Mouse (Mus musculus): ENCODE measurements around the gene Cox6b2. TPM values are rescaled to one million over a fixed set of nuclear protein-coding genes. Genes with fewer than 3 reads are reported as not detected.

Gene Cox6b2
- total RNA-seq, 4 experiments from 2014 or later = 1.8 to 3.8 (median 2.8) TPM

DNA sequence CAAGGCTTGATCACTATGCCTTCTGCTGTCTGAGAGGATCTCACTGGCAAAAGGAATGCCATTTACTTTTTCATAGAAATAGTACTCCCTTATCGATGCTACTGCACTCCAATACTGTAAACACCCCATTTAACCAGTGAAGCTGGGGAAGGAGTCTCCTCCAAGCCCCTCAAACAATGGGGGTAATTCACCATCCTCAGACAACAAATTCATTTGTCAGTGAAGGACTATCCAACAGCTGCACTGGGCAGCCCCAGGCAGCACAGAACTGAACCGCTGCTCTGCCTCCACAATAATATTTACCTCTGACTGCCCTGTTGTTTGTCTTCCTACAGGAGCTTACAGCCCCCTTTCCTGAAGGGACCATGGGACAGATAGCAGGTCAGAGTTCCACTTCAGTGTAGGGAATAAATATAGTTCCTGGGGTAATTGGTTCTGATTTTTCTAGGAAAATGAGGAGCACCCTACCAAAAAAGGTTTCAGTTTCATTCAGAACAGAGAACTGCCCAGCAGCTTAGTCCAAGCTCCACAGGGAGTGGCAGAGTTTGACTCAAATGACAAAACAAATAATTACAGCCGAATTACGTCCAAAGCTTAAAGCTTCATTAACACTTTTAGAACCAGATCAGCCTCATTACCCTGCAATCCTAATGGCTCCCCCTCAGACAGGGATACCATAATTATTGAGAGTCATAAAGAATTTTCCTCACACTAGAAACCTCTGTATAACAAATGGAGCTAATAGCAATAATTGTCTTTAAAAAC is 12.2 kb upstream of the Cox6b2 start:
- no peak for DNase-seq (ENCODE audit: low spot score)

DNA sequence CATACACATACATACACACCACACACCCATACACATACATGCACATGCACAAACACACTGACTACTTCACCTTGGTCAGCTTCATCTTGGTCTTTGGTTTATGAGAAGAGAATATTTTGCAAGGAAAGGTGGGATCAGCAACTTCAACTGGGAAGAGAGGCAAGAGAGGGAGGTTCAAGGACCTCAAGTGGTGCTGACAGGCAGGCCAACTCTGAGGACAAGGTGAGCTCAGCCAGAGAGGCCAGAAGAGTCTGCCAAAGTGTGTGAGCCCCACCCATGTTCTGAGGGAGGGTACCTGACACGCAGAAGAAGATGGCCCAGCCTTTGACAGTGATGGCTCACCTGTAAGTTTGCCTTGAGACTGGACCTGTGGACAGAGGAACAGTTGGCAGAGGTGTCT is 6.8 kb upstream of the Cox6b2 start:
- DNase-seq (ENCODE audit: low spot score) = no peak

DNA sequence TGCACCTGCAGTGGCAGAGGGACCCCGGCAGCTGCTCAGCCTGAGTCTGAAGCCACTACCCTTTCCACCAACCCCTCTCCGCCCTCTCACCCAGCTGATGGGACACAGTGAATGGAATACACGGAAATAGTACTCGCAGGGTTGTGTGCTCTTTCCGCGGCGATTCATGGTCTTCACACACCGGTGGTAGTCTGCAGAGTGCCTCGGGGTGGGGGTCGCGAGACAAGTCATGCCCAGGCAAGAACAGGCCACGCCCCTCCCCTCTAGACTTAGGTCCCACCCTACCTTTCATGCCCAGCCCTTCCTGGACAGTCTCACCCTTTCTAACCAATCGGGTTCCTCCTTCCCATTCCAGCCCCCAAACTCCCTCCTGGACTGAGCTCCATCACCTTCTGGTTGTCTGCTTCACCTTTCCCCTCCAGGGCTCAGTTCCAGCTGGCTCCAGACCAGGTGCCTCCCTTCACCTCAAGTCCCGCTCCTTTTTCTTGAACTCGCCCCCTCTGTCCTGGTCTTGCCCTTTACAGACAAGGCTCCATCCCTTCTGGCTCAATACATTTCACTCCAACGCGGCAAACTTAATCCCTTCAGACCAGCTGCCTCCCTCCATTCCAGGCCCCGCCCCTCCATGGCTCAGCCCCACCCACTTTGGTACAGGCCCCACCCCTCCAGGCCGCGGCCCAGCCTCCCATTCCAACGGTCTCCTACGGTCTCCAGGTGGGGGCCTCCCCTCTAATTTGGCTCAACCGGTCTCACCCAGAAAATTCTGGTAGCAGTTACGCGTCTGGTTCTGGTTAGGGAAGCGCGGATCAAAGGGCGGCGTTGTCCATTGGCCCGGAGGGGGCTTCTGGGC is 698 bp downstream of the Cox6b2 start:
- DNase-seq (ENCODE audit: low spot score) = no peak

DNA sequence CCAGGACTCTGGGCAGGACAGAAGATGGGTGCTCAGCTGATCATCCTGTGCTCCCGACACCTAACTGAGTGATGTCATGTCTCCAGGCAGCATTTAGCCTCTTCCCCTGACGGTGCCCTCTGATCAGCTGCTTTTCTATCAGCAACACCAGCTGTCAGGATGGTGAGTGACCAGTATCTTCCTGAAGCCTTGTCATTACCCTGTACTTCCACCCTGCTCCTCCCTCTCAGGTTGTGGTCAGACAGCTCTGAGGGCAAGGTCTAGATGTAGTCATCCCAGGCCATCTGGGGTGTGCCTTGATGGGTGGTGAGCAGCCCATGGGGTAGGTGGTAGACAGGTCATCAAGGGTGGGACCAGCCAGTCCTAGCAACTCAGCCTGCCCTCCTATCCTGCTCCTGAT is 3.7 kb downstream of the Cox6b2 start:
- no peak for DNase-seq (ENCODE audit: low spot score)

DNA sequence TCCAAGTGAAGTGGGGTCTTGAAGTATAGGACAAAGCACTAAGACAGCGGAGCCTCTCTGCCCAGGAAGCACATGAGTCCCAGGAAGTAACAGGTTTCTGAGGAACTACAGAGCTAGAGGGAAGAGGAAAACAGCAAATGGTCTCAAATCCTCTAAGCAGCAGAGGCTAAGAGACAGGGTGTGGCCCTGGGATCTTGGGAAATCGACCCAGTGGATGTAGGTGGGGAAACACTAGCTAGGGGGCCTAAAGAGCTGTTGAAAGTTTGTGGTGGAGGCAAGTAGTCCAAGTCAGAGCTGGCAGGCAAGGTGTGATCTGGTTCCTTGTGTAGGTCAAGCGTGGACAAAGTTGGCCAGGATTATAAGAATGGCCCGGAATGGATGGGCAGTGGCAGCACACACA is 4.6 kb downstream of the Cox6b2 start:
- DNase-seq (ENCODE audit: low spot score) = no peak

DNA sequence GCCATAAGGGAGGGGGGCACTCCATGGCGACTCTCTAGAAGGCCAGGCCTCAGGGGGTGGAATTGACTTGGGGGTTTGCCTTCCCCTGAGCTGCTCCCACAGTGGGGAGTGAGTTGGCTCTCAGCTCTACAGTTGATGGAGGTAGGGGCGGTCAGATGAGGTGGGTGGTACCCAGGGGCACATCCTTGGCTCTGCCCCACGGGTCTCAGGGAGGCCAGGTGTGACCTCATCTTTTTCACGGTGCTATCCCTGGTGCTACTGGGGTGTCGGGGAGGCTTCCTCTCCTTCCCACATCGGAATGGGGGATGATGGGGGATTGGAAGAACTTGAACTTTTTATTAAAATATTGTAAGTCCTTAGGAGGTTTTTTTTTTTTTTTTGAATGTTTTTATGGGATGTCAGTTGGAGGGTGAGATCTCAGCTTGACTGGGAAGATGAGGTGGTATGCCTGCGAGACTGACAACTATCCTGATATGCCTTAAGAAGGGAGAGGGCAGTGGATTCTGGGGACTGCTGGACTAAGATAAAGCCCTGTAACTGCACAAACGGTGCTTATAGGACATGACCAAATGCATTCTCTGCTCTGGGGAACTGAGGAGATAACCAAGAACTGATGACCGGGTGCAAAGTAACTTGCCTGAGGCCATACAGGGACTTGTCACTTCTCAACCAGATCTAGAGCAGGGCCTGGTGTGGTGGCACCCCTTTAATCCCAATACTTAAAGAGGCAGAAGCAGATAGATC is 5.6 kb downstream of the Cox6b2 start:
- DNase-seq (ENCODE audit: low spot score) = no peak

DNA sequence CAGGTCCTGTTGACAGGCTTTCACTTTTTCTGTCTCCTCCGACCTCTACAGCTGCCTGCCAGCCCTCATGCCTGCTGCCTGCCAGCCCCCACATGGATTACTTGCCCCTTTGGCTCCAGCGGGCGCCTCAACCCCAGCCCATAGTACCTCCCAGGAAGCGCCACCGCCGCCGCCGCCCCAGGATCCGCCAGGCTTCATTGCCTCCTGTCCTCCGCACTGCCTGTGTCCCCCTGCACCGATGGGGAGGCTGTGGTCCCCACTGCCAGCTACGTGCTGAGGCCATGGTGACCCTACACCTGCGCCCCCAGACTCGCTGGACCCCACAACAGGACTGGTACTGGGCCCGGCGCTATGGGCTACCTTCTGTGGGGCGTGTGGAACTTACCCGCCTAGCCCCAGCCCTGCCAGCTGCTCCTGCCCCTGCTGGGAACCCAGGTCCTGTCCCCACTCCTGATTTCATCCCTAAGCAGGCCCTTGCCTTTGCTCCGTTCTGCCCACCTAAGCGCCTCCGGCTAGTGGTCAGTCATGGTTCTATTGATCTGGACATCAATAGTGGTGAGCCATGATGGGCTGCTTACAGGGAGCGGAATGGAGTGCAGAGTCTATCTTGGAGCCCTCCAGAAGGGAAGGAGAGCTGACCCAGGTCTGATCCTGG is 6.4 kb downstream of the Cox6b2 start:
- no peak for DNase-seq (ENCODE audit: low spot score)

DNA sequence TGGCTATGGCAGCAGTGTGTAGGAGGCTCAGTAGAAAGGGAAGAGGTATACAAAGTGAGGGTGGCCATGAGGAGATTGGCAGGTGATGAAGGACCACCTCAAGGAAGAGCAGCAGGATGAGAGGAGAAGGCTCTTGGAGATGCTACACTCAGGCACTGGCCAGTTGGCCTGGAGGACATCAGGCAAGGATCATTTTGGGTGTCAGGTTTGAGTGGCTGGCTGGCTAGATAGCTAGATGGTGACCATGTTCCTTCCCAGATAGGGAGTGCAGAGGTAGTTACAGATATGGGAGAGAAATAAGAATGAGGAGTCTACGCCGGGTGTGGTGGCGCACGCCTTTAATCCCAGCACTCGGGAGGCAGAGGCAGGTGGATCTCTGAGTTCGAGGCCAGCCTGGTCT is 8.0 kb downstream of the Cox6b2 start:
- DNase-seq (ENCODE audit: low spot score) = no peak

DNA sequence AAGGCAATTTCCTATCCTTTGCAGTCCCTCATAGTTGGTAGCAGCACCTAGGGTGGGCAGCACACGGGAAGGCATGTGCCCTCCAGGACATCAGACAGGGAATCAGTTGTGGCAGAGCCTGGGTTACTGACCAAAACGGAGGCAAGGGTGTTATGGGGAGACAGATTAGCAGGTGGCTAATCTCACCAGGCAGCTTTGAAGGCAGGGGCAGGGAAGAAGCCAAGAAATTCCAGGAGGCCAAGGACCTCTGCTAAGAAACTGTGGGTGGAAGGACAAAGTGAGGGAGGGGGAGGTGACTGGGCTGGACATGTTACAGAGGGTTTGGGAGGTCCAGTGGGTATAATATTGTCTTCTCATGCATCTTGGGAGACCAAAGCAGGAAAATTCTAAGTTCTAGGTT is 9.5 kb downstream of the Cox6b2 start:
- DNase-seq (ENCODE audit: low spot score) = no peak

DNA sequence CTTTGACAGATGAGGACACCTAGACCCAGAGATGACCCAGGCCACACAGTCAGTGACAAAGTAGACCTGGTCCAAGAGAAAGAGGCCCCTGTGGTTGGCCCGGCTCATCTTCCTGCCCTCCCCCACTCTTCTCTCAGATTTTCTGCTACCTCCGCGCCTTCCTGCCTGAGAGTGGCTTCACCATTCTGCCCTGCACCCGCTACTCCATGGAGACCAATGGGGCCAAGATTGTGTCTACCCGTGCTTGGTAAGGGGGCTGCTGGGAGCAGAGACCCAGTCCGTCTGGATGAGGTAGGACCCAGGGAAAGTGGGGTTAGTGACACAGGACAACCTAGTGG is 10.4 kb downstream of the Cox6b2 start:
- no peak for DNase-seq (ENCODE audit: low spot score)

DNA sequence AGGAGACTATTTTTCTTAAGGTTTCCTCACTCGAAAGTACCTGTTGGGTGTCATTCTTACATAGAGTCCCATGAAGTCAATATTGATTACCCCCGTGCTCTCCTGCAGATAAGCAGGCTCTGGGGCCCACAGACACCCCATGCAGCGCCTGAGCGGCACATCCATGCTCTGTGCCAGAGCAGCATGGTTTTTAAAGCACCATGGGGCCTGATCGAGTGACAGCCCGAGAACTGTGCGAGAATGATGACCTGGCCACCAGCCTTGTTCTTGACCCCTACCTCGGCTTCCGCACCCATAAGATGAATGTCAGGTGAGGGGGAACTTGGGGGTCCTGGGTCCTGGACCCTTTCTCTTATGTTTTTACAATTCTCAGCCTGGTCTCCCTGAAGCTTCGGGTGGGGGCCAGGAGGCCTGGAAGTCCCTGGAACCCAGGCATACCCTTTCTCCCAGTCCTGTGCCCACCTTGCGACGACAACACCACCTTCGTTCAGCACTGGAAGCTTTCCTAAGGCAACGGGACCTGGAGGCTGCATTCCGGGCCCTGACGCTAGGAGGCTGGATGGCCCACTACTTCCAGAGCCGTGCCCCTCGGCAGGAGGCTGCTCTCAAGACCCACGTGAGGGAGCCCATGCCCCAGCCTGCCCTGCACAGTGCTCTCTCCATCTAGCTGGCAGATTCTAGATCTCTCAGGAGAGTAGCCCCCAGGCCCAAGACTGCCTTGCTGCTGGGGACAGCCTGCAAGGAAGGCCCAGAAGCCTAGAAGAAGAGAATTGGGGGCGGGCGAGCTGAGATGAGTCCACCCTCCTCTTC is 11.0 kb downstream of the Cox6b2 start:
- no peak for DNase-seq (ENCODE audit: low spot score)

DNA sequence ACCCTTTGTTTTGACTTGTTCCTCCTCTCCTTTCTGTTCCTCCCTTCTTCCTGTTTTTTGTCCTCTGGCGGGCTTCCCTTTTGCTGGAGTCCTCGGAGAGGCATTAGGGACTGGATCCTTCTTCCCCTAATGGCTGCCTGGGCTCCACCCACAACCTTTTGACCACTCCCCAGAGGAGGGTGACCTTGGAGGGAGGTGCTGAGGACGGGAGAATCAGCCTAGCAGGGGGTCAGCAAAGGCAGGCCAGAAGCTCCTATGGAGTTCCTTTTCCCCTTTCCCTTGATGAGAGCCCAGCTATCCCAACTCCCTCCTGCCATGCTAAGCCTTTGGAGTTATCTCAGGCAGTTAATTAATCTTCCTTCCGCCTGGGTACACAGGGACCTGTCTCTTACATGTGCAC is 11.7 kb downstream of the Cox6b2 start:
- DNase-seq (ENCODE audit: low spot score) = peak; percentile 60

DNA sequence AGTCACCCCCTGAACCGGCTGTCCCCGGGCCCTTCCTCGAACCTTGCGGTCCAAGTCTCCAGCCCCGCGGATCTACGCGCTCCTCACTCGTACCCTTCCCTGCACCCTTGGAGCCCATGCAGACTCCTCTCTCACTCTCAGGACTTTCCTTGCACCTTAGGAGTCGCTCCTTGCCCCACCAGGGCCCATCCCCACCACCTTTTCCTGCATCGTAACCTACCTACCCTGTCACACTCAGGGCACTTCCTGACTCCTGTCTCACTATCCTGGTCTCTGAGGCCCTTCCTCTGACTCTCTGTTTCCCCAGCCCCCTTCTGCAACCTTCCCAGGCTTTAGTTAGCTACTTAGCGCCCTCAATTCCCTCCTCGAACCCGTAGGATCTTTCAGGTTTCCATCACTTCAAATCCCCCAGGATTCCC is 12.6 kb downstream of the Cox6b2 start:
- DNase-seq (ENCODE audit: low spot score) = no peak

DNA sequence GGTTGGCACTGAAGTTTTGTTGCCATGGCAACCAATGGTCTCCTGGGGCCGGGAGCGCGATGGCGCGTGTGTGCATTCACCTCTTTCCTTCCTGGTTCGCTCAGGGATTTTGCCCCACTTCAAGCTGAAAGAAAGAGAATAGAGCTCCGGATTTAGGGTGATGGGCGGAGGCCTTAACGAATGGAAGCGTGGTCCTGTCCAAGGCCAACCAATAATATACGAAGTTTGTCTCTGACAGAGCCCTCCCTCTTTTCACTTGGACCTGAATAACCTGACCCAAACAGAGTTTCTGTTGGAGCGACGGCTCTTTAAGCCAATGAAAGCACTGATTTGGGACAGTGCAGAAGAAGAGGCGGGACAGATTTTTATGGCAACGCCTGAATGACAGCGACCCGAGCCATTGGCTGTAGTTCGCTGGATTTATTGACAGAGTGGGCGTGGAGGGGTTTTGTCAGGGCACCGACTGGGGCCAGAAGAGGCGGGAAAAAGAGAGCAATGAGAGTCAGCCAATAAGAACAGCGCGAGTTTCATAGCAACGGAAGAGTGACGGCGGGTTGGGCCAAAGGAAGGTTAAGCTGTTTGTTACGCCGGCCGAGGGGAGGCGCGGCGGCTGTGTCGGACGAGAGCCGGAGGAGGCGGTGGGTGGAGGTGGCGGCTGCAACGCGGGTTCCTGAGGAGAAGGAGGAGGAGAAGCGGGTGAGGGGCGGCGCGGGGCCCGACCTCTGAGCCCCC is 13.2 kb downstream of the Cox6b2 start, which contains the start of gene Kmt5c:
TSS of gene Kmt5c (plus strand) at position 572 of the 732 bp plus-strand sequence.
- DNase-seq (ENCODE audit: low spot score) = peak; percentile 100

DNA sequence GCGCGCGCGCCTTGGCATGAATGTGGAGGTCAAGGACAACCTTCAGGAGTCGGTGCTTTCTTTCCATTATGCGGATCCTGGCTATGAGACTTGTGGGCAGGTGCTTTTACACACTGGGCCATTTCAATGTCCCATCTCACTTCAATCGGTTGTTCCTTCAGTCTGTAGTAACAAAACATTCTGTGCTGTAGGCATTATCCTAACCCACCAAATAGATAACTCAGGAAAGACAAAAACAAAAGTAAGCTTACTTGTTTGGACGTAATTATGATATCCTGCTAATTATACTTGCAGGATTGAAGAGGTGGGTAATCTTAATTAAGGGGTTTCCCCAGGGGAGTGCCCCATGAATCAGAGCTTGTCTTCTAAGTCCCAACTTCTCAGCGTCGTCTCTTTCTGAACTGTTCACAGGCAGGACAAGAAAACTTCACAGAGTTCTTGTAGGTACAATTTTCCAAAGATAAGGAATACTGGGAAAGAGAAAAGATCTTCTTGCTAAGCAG is 13.8 kb downstream of the Cox6b2 start:
- no peak for DNase-seq (ENCODE audit: low spot score)

DNA sequence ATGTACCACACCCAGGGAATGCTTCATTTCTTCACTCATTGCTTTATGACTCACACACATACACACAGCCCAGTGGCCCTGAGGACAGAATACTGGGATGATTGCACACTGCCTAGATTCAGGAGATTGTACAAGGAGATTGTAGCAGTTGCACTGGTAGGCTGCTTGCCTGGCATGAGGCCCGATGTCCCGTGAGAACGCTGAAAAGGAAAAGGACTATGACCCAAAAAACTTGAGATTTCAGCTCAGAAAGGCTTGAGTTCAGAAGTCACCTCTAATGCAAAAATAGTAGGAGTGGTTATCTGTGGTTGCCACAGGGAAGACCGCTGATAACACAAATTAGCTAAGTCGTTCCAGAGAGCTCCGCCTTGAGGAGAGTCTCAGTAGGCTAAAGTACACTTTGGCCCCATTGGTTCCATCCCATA is 19.9 kb downstream of the Cox6b2 start:
- no peak for DNase-seq (ENCODE audit: low spot score)

DNA sequence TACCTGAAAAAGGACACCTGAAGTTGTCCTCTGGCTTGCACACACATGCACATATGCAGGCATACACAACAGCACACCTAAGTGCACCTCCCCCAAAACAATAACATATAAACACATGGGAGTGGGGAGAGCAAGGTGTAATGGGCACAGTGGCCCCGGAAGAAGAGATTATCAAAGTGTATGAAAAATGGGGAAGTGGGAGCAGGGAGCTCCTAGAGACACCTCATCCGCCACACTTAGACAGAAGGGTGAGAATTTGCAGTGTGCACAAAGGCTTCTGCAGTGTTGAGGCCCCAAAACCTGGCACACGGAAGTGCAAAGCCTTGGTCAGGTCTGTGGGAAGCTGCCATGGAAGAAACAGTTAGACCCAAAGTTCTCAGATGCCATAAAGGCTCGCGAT is 21.8 kb downstream of the Cox6b2 start:
- no peak for DNase-seq (ENCODE audit: low spot score)

DNA sequence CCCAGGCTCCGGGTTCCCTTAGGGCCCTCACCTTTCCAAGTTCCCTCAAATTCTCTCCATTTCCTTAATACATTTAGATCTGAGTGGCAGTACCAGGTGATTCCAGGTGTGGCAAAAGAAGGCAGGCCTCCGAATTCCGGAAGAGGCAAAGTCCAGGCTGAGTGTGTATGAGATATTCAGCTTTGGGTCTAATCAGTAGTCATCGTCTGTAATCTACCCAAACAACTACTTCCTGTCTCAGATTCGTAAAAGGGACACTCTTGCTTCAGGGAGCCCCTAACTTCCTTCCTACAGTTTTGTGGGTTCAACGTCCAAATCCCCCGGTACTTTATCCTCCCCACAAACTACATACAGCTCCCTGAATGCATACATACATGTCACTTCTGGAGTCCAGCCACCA is 27.7 kb downstream of the Cox6b2 start, which contains the start of gene Tmem150b:
TSS of gene Tmem150b (minus strand) at position 81 of the 400 bp plus-strand sequence.
- no peak for DNase-seq (ENCODE audit: low spot score)

DNA sequence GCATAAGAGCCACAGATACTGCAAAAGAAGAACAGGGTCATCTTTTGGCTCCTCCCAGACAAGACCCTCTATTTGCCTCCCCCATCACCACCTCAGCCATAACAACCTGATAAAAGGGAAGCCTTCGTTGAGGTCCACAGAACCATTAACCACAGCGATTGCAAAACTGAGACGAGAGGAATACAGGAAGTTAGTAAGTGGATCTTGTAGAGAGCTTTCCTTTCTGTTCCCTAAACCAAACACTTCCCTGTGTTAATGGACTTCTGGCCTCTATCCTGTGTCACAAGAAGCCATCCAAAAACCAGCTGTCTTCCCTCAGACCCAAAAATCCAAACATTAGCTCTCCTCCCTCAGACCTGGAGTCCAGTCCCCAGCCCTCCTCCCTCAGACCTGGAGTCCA is 28.5 kb downstream of the Cox6b2 start:
- peak; percentile 20 for DNase-seq (ENCODE audit: low spot score)

DNA sequence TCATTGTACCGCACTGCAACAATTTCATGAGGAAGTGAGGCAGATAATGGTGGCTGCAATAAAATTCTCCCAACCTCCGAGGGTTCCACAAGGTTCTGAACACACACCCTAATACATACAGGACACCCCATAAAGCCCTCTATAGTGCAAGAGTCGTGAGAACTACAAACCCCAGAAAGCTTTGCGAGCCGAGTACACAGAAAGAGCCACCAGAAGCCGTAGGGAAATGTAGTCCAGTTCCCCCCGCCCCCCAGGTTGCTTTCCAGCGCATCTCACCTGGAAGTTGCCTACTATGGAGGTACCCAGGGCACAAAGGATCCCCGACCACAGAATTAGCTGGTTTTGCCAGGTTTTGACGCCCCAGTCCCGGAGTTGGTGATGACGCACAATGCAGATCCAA is 29.4 kb downstream of the Cox6b2 start:
- no peak for DNase-seq (ENCODE audit: low spot score)
